ENCODE assay signal across 27 mouse cellular contexts in the genomic region with DNA sequence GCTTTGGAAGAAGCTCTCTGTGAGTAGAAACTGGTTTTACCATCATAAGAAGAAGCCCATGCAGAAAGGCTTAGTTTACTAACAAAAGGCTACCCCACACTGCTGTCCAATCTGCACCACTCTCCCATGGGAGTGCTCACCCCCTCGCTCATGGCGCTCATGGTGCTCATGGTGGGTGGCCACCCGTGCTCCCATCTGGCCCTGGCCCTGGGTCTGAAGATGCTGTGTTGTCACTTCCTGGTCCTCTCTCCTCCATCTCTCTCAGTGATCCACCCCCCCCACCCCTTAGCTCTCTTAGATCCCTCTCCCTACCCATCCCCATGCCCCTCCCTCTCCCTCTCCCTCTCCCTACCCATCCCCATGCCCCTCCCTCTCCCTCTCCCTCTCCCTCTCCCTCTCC. TPM values are rescaled to one million over a fixed set of nuclear protein-coding genes. Genes with fewer than 3 reads are reported as not detected.
"Had no signal": no experiment of that assay in that cellular context is flagged by ENCODE, and none has a peak within 500 bp of the region (broad histone marks: within the 10 kb centered on the region; RNA-seq: fewer than 3 reads in every experiment).

No protein-coding gene starts in this region.

- H3K27me3 ChIP-seq: hindbrain, embryonic 15.5 days had no signal

- ATAC-seq: forebrain, postnatal 0 days; hindbrain, postnatal 0 days; intestine, embryonic 16.5 days had no signal

- H3K27ac ChIP-seq: heart, embryonic 13.5 days; heart, embryonic 15.5 days; hindbrain, embryonic 13.5 days; hindbrain, embryonic 15.5 days; hindbrain, postnatal 0 days; kidney, embryonic 15.5 days; kidney, postnatal 0 days; limb, embryonic 13.5 days; limb, embryonic 15.5 days; liver, embryonic 13.5 days had no signal

- H3K9me3 ChIP-seq: heart, embryonic 13.5 days; heart, embryonic 15.5 days; hindbrain, embryonic 13.5 days; hindbrain, embryonic 15.5 days; kidney, embryonic 15.5 days; limb, embryonic 13.5 days; limb, embryonic 15.5 days; liver, embryonic 13.5 days had no signal

- DNase-seq: forebrain, postnatal 0 days; gastrocnemius, postnatal 14 days; gastrocnemius, postnatal 36 days; heart, adult 18-20 months; heart, postnatal 36 days; kidney, adult 11 months; kidney, adult 2 months; kidney, adult 9 months; kidney, postnatal 14 days; kidney, postnatal 36 days; layer of hippocampus, adult 9-11 months; layer of hippocampus, postnatal 36 days; left cerebral cortex, postnatal 4 days; liver, embryonic 13.5 days had no signal

- H3K9ac ChIP-seq: forebrain, postnatal 0 days; heart, embryonic 13.5 days; heart, embryonic 15.5 days; hindbrain, embryonic 13.5 days; hindbrain, embryonic 15.5 days; kidney, embryonic 15.5 days; limb, embryonic 13.5 days; limb, embryonic 15.5 days; liver, embryonic 13.5 days had no signal

- H3K4me1 ChIP-seq: heart, embryonic 13.5 days; heart, embryonic 15.5 days; limb, embryonic 13.5 days; liver, embryonic 13.5 days had no signal

- H3K4me3 ChIP-seq: heart, embryonic 13.5 days; heart, embryonic 15.5 days; hindbrain, embryonic 13.5 days; hindbrain, embryonic 15.5 days; kidney, embryonic 15.5 days; limb, embryonic 13.5 days; limb, embryonic 15.5 days; liver, embryonic 13.5 days had no signal

- H3K4me2 ChIP-seq: heart, embryonic 11.5 days; heart, embryonic 13.5 days; heart, embryonic 15.5 days; hindbrain, embryonic 13.5 days; hindbrain, embryonic 15.5 days; kidney, embryonic 15.5 days; limb, embryonic 13.5 days; limb, embryonic 15.5 days; liver, embryonic 13.5 days had no signal

- H3K36me3 ChIP-seq: heart, embryonic 13.5 days; heart, embryonic 15.5 days; hindbrain, embryonic 13.5 days; hindbrain, embryonic 15.5 days; kidney, embryonic 15.5 days; limb, embryonic 13.5 days; limb, embryonic 15.5 days; liver, embryonic 13.5 days had no signal

RNA-seq across cellular contexts. Expression of a gene that starts 57.2 kb away (rescaled TPM):
- total RNA-seq: hematopoietic stem cell, adult 5-6 weeks; liver, adult 2 months had no signal
